8 mouse cellular contexts compared by ENCODE assay signal in genomic region chrX:102031851-102032250, GRCm38 (mm10). TPM values are rescaled to one million over a fixed set of nuclear protein-coding genes. Genes with fewer than 3 reads are reported as not detected.
DNase-seq lines count a peak whose midpoint lies in the region; ATAC-seq lines count a peak whose summit lies in the region.

No protein-coding gene starts in this region.

- H3K27ac ChIP-seq in kidney, embryonic 16.5 days (ENCODE audit: low read length): no peak overlapping the region
- peak overlapping the region; percentile 58 for H3K27ac ChIP-seq in heart, embryonic 15.5 days

- peak; percentile 32 for DNase-seq in kidney, adult 18-20 months
- DNase-seq in R1 (ENCODE audit: low read depth, low spot score): peak; percentile 21
- DNase-seq in lung, postnatal 4 days: peak; percentile 69 to 77
- DNase-seq in thymus, adult 18-20 months: peak; percentile 17 to 36
- no peak for DNase-seq in neural tube, embryonic 10.5 days (ENCODE audit: extremely low spot score, low spot score)
- DNase-seq in cerebellum, postnatal 25 days: no peak

- no peak overlapping the region for H3K4me2 ChIP-seq in kidney, embryonic 16.5 days (replicated peaks; ENCODE audit: low read depth, low read length)
- H3K4me2 ChIP-seq in heart, embryonic 15.5 days: no peak overlapping the region

- H3K4me1 ChIP-seq in kidney, embryonic 16.5 days (ENCODE audit: insufficient read depth, low read length): 0 out of 2 replicates have a peak, but pooled peaks cover 3% of the 10 kb centered on the region
- H3K4me1 ChIP-seq in heart, embryonic 15.5 days (replicated peaks): peaks cover 8% of the 10 kb centered on the region

- H3K9me3 ChIP-seq in kidney, embryonic 16.5 days (ENCODE audit: low read length): no peaks in the 10 kb centered on the region
- H3K9me3 ChIP-seq in heart, embryonic 15.5 days (replicated peaks): no peaks in the 10 kb centered on the region

- no peak for ATAC-seq in kidney, embryonic 16.5 days (ENCODE audit: low FRiP score, low TSS enrichment)
- no peak for ATAC-seq in heart, embryonic 15.5 days (replicated peaks; ENCODE audit: insufficient number of reproducible peaks, insufficient read depth, low FRiP score, low read depth)

- 49% methylated on average over 6 of the region's 6 CpGs for WGBS in kidney, embryonic 16.5 days
- 35% methylated on average over 6 of the region's 6 CpGs for WGBS in heart, embryonic 15.5 days

- peaks cover 18% of the 10 kb centered on the region; the same call in 1 of the 2 replicates for H3K27me3 ChIP-seq in kidney, embryonic 16.5 days (ENCODE audit: insufficient read depth, low read length)
- H3K27me3 ChIP-seq in heart, embryonic 15.5 days: no peaks in the 10 kb centered on the region

- H3K4me3 ChIP-seq in kidney, embryonic 16.5 days (ENCODE audit: low read length): no peak overlapping the region
- H3K4me3 ChIP-seq in heart, embryonic 15.5 days: no peak overlapping the region

- no peaks in the 10 kb centered on the region for H3K36me3 ChIP-seq in kidney, embryonic 16.5 days (ENCODE audit: insufficient read depth, low read length)
- H3K36me3 ChIP-seq in heart, embryonic 15.5 days: no peaks in the 10 kb centered on the region

- no peak overlapping the region for H3K9ac ChIP-seq in kidney, embryonic 16.5 days (replicated peaks; ENCODE audit: low read length)
- H3K9ac ChIP-seq in heart, embryonic 15.5 days: no peak overlapping the region

RNA-seq across cellular contexts. Expression of gene Rtl5, which starts 39.3 kb away (rescaled TPM):
- polyA plus RNA-seq in kidney, embryonic 16.5 days (2015; fragmentation: Nextera tagmentation; extraction: Ambion mirVana): 3.4 and 3.9 TPM in 2 replicates
- 1.2 and 1.3 TPM in 2 replicates for polyA plus RNA-seq in heart, embryonic 15.5 days (2015; fragmentation: Nextera tagmentation; extraction: Ambion mirVana)

Comparison
In these comparisons a context has a peak if more than half of its experiments do, and no peak if none do; other contexts are left out.
1. DNase-seq: peak in kidney, adult 18-20 months (single experiment), R1 (single experiment), lung, postnatal 4 days (2 of 2) and thymus, adult 18-20 months (2 of 2); none in neural tube, embryonic 10.5 days (single experiment) and cerebellum, postnatal 25 days (0 of 2).